Mouse (Mus musculus) cerebellum, adult 9-10 months (tissue): Measurements from ENCODE around the gene Slfn4.
"Not testable (repeated sequence)": the region's sequence is repeated elsewhere in the genome, so short reads cannot be mapped to it uniquely, and the experiment has no call there.

Experiments
- DNase-seq: peaks from one replicate; pipeline ENCODE4 v3.0.0; 2022

Gene Slfn4

DNA sequence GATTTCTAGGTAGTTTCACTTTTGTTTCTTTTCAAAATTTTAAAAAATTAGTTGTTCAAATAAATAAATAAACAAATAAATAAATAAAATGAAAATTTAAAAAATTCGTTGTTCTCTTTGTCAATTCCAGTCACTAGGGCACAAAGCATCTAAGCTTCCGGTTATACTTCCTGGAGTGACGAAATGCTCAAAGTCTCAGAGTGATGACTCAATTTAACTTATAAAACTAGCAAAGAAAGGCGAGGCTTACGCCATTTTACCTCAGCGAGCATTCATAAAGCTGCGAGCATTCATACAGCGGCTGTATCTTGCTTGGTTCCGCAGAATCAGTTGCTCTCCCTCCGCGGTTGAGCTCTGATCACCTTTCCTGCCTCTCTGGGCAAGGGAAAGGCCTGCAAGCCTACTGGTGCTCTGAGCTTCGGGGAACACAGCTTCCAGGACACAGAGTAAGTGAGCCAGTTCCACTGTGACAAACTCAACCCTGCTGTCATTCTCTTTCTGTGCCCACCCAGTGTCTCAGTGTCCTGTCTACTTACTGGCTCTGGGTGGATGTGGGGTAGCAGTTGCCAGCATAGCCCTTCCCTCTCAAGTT, at the start of gene Slfn4:
Gene Slfn4, plus strand, starts transcription at position 239 of the 592 bp plus-strand sequence.
- no peak for DNase-seq

DNA sequence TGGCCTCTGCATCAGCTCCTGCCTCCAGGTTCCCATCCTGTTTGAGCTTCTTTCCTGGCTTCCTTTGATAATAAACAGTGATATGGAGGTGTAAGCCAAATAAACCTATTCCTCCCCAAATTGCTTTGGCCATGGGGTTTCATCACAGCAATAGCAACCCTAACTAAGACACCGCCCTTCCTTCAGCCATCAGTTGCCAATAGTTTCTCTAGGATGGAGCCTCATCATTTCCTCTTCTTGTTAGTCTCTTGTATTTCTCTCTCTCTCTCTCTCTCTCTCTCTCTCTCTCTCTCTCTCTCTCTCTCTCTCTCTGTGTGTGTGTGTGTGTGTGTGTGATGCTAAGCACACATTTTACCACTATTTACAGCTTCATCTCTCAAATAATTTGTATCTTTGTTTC, 49.4 kb upstream of the Slfn4 start:
- not testable (repeated sequence) for DNase-seq

DNA sequence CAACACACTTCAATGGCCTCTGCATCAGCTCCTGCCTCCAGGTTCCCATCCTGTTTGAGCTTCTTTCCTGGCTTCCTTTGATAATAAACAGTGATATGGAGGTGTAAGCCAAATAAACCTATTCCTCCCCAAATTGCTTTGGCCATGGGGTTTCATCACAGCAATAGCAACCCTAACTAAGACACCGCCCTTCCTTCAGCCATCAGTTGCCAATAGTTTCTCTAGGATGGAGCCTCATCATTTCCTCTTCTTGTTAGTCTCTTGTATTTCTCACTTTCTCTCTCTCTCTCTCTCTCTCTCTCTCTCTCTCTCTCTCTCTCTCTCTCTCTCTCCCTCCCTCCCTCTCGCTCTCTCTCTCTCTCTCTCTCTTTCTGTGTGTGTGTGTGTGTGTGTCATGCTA, 37.7 kb upstream of the Slfn4 start:
- not testable (repeated sequence) for DNase-seq

DNA sequence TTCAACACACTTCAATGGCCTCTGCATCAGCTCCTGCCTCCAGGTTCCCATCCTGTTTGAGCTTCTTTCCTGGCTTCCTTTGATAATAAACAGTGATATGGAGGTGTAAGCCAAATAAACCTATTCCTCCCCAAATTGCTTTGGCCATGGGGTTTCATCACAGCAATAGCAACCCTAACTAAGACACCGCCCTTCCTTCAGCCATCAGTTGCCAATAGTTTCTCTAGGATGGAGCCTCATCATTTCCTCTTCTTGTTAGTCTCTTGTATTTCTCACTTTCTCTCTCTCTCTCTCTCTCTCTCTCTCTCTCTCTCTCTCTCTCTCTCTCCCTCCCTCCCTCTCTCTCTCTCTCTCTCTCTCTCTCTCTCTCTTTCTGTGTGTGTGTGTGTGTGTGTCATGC, 26.0 kb upstream of the Slfn4 start:
- DNase-seq, result not testable (repeated sequence)

DNA sequence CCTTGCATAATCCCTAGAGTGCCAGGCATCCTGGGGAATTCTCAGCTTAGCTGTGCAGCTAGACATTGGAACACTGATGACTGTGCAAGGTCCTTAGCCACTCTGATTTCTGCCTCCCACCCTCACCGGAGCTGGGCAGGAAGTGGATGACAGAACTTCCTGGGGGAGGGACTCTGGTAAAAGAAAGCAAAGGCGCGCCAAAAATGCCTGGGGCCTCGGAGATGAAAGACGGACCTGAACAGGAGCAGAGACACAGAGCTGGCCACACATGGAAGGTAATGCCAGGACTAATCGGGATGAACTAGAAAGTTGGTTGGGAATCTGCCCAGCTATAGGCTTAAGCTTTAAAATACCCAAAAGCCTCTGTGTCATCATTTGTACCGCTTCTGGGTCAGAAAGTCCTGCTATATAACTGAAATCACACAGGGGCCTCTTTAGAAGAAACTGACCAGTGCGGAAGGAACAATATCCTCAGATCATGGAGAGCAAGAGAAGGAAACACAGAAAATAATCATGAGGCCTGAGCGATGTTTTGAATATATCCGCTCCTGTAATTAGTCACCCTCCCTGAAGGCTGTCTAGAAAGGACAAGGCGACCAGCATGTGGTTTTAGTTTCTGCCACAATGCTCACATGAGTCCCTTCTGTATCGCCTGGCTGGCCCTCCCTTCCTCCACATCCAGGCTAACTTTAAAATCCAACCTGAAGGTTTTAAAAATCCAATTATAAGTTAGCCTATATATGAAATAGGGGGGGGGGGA, 16.3 kb downstream of the Slfn4 start, which contains the start of gene Slfn3:
Gene Slfn3, plus strand, starts transcription at position 197 of the 760 bp plus-strand sequence.
- DNase-seq, result no peak

DNA sequence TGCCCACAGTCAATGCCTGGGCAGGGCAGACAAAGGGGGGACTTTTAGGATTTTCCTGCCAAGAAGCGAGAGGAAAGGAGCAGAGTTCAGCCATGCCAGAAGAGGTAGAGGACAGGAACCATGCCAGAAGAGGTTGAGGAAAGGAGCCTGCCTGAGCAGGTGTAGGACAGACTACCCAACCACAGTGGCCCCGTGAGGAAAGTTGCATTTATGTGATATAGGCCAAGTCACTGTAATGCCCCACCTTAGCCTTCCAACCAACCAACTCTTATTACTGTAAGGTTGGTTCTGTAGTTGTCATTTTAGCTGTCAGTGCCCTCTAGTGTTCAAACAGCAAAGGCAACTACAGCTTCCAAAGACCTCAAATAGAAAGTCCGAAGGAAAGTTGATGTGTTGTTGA, 17.0 kb downstream of the Slfn4 start:
- DNase-seq, result peak; percentile 4

DNA sequence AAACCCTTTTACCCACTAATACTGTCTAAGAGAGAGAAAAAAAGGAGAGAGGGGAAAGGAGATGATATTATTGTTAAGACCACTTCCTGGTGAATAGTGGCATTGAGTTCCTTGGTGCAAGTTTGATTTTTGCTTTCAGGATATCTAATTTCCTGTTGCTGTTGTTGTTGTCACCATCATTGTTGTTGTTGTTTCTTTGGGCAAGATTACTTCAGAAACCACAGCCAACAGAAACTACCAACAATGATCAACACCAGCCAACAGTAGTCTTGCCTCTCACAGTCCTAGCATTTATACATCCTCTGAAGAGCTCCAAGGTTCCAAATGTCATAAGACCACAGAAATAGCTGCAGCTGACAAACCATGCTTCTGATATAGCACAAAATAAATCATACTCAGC, 30.0 kb downstream of the Slfn4 start:
- DNase-seq, result no peak

DNA sequence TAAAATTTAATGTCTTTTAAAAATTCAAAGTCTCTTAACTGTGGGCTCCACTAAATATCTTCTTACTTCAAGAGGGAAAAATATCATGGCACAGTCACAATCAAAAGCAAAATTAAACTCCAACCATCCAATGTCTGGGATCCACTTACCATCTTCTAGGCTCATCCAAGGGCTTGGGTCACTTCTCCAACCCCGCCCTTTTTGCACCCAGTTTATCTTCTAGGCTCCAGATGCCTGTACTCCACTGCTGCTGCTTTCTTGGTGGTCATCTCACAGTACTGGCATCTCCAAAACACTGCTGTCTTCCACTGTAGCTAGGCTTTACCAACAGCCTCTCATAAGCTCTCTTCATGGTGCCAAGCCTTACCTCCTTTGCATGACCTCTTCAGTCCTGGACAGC, 41.1 kb downstream of the Slfn4 start:
- no peak for DNase-seq

DNA sequence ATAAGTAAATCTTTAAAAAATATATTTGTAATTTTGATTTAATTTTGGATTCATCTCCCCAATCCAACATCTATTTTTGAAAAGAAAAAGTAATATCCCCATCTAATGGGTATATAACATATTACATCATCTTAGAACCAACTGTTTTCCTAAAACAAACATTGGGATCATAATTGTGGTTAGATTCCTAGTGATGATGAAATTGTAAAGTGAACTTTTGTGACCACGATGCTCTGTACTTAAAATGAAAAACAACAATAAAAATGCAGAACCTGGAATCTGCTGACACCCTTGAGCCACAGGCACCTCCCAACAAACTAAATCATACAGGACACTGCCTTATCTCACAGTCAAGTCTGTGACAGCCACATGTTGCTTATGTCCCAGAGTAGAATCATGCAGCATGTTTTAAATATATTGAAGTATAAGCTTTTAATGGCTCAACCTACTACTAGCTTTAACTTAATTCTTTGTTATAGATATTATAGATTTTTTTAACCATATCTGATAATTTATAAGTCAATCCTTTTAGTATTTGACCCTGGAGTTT, 46.4 kb downstream of the Slfn4 start:
- no peak for DNase-seq

DNA sequence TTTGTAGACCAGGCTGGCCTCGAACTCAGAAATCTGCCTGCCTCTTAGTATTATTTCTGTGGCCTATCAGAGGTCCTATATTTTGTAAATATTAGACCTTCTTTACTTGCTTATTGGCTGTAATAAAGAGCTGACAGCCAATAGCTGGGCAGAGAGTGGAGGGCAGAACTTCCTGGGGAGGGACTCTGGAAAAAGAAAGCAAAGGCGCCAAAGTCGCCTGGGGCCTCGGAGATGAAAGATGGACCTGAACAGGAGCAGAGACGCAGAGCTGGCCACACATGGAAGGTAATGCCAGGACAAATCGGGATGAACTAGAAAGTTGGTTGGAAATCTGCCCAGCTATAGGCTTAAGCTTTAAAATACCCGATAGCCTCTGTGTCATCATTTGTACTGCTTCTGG, 48.4 kb downstream of the Slfn4 start:
- DNase-seq, result no peak

DNA sequence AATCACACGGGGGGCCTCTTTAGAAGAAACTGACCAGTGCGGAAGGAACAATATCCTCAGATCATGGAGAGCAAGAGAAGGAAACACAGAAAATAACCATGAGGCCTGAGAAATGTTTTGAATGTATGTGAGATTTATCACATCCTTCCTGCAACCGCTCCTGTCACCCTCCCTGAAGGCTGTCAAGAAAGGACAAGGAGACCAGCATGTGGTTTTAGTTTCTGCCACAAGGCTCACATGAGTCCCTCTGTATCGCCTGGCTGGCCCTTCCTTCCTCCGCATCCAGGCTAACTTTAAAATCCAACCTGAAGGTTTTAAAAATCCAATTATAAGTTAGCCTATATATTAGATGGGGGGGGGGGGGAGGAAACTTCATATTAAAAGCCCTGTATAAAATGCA, 48.8 kb downstream of the Slfn4 start:
- not testable (repeated sequence) for DNase-seq

DNA sequence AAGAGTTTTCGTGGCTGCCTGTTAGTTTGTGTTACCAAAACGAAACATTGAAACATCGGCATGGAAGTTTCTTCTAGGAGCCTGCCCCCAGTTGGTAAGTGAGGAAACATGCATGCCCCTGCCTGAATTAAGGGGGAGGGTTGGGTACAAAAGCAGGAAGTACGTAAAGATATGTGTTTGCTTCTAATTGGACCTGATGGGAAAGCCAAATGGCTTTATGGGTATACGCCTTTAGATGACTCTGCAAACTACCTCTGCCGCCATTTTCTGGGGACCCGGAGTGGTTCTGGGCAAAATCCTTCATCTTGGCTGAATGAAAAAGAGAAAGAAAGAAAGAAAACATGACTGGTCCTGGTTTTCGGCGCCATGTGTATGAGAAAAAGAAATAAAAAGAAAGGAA, 49.2 kb downstream of the Slfn4 start:
- no peak for DNase-seq

DNA sequence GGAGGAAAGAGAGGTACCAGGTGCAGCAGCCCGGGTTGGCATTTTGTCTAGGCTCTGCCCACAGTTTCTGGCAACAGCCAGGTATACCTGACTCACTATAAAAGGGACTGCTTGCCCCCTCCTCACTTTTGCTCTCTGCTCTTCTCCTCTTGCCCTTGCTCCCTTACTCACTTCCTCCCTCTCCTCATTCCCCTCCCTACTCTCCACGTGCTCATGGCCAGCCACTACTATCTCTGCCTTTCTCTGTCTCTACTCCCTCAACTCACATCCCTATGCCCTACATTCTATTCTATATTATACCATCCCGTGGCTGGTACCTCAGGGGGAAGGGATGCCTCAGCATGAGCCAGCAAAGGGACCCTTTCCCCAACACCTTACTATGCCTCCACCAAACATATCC, 49.8 kb downstream of the Slfn4 start:
- no peak for DNase-seq

DNA sequence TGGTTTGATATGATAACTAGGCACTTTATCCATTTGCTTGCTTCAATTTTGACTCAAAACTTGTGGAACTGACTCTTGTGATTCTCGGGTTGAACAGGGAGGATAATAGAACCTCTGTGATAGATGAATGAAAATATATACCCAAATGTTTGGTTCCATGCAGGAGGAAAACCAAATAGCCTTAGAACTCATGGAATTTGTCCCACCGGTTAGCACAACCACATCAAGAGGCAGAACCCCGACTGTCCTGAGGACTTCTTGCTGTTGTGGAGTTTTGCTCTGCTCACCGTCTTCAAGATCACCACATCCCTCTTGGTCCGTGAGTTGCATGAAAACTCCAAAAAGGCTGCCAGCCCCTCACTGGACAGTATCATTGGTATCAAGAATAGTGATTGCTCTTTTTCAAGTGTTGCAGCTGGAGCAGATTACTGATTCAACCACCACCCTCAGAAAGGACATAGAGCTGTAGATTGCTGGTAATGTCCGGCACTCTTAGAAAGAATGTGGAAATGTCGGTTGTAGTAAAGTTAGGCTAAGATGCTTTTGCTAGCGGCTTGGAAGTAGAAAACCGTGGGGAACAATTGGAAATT, 50.5 kb downstream of the Slfn4 start:
- no peak for DNase-seq

DNA sequence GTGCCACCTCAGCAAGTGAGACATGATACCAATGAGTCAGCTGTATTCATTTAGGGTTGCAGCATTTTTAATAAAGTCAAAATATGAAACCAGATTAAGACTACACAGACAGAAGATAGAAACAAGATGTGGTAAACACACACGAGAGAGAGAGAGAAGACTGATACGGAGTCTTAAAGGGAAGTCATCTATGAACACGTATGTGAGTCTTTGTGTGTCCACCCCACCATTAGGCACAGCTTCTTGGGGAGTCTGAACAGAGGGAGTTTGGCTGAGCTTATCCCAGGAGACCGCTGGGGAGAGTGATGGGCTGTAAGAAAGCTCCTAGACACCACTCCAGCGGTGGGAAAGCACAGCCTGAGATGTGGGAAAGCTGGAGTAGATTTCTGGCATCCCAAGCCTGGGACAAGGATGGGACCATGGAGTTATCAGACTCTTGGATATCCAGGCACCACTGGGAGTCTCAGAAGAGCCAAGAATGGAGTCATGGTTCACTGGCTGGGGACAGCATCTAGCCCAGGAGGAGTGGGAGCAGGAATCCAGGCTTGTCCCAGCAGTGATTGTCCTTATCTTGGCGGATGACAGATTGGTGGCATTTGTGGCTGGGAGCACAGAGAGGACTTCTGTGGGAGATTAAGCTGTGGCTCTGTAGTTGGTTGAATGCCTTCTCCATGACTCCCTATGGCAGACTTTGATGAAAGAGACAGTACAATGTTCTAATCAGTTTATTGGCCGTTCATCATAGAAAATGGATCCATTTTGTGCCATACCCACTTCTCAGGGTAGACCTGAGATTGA, 53.1 kb downstream of the Slfn4 start:
- DNase-seq, result no peak

DNA sequence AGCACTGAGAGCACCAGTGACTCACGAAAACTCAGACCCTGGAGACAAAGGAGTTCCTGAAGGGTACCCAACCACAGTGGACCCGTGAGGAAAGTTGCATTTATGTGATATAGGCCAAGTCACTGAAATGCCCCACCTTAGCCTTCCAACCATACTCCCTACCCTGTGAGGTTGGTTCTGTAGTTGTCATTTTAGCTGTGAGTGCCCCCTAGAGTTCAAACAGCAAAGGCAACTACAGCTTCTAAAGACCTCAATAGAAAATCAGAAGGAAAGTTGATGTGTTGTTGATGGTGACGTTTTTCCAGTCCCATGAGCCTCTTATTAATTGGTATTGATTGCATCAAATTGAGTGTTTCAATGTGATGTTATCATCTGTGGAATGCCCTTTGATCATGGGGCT, 56.0 kb downstream of the Slfn4 start:
- DNase-seq, result peak; percentile 0

DNA sequence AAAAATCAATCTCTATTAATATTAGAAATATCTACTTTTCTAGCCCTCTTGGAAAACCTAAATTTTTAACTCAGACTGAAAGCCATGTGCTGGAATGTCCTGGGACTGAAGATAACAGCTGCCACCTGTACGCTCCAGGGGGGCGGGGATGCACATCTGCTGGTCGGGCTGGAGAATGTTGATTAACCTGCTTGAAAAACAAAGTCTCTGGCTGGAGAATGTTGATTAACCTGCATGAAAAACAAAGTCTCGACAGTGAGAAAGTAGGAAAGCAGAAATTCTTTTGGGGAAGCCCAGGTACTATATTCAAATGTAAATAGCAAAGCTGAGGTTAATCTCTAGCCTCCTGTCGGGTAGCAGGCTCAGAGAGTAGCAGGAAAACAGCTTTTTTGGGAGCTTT, 58.6 kb downstream of the Slfn4 start:
- not testable (repeated sequence) for DNase-seq

DNA sequence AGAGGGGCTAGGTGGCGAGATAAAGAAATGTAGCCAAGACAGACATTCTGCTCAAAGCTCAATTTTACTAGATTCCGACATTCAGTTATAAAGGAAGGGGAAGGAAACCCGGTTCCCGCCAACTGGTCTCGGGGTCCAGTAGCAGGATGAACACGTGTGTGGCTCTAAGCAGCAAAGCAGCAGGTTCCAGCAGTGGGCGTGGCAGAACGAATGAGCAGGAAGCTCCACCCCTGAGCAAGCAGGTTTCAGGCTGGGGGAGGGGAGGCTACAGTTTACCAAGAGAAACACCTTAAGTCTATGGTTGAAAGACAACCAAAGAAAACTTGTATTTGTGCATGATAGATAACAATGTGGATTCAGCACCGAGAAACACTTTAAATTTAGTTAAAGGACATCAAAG, 62.4 kb downstream of the Slfn4 start:
- DNase-seq, result not testable (repeated sequence)

DNA sequence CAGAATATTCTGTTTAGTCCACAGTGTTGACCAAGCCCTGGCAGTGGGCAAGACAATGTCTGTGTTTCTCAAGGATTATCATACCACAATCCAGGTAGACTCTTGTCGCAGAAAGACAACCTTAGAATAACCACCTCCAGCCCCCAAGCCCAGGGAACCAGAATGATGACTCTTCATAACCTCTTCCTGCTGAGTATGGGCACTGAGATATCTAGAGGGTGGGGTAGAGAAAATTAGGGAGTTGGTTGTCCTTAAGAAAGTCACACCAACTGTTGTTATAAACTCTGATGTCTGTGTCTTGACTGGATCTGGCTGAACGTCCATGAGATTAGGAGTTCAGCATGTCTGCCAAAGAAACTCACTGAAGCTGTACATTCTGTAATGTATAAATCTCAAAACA, 63.4 kb downstream of the Slfn4 start:
- DNase-seq, result no peak

DNA sequence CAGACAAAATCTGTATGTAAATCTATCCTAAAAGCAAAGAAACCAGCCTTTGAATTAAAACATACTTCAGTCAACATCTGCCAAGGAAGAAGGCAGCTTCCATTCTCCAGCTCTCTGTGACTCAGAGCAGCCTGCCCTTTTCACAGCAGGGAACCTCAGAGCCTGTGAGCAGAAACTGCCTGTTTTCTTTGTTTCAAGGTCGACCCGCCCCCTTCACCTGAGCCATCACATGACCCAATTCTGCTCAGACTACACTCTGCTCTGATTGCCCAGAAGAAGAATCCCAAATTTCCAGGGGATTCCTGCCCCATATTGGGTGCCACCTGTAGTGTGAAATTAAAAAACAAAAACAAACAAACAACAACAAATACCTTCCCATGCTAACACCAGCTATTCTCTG, 64.8 kb downstream of the Slfn4 start:
- DNase-seq, result no peak
